Mouse (Mus musculus) myocyte (in vitro differentiated cells): ENCODE data around the gene Dhrs4.

Experiments used
- MAX ChIP-seq: IDR thresholded peaks from one replicate; pipeline ENCODE4 v1.6.1; 2011; ENCODE audit warnings: low read depth, mild to moderate bottlenecking, control low read depth
- MYOD1 ChIP-seq, 3 experiments: IDR thresholded peaks; one replicate each; pipeline ENCODE4 v1.6.1; 2011; ENCODE audit warnings: control low read depth in 2 of 3, low read depth in 2 of 3, mild to moderate bottlenecking in 2 of 3, moderate library complexity in 1 of 3; ENCODE audit not compliant: insufficient read length in 2 of 3, control insufficient read depth in 1 of 3
- TCF12 ChIP-seq: IDR thresholded peaks from one replicate; pipeline ENCODE4 v1.6.1; 2011; ENCODE audit warnings: mild to moderate bottlenecking, control low read depth; ENCODE audit not compliant: poor library complexity, insufficient read depth, severe bottlenecking

- TF ChIP-seq TCF12 (no peak), MAX (no peak), MYOD1 (IDR thresholded peaks at IDR 0.05; ENCODE audit: control insufficient read depth in 1 of 3, insufficient read length in 2 of 3, low read depth in 2 of 3) (no peak)
Observed at GRCm38 (mm10) chr14:55478651-55479599, at the start of gene Dhrs4.
